Mouse (Mus musculus) myocyte (in vitro differentiated cells): ENCODE results near the gene Gjc1. TPM values are rescaled to one million over a fixed set of nuclear protein-coding genes. Genes with fewer than 3 reads are reported as not detected.

Source experiments
- H3K27me3 ChIP-seq: one replicate; pipeline ENCODE4 v1.6.1; 2011; ENCODE audit not compliant: control insufficient read depth, insufficient read depth, insufficient read length
- H3K36me3 ChIP-seq: one replicate; pipeline ENCODE4 v1.6.1; 2011; ENCODE audit not compliant: control insufficient read depth, insufficient read depth
- H3K4me2 ChIP-seq: one replicate; pipeline ENCODE4 v1.6.1; 2011; ENCODE audit warnings: low read depth, control low read depth
- H3K4me3 ChIP-seq: one replicate; pipeline ENCODE4 v1.5.1; 2011; ENCODE audit warnings: mild to moderate bottlenecking, control low read depth, moderate library complexity
- H3K79me2 ChIP-seq: one replicate; pipeline ENCODE4 v1.6.1; 2011; ENCODE audit not compliant: control insufficient read depth, insufficient read depth
- H3ac ChIP-seq: one replicate; pipeline ENCODE4 v1.6.1; 2011; ENCODE audit not compliant: control insufficient read depth, insufficient read length
- CEBPB ChIP-seq: IDR thresholded peaks from 2 replicates; pipeline ENCODE4 v1.6.1; 2011; ENCODE audit warnings: mild to moderate bottlenecking, moderate library complexity; ENCODE audit not compliant: poor library complexity, insufficient read depth, severe bottlenecking
- E2F4 ChIP-seq: IDR thresholded peaks from one replicate; pipeline ENCODE4 v1.6.1; 2011; ENCODE audit warnings: mild to moderate bottlenecking, control low read depth, moderate library complexity; ENCODE audit not compliant: insufficient read depth
- MAX ChIP-seq: IDR thresholded peaks from one replicate; pipeline ENCODE4 v1.6.1; 2011; ENCODE audit warnings: low read depth, mild to moderate bottlenecking, control low read depth
- MYOD1 ChIP-seq, 3 experiments: IDR thresholded peaks; one replicate each; pipeline ENCODE4 v1.6.1; 2011; ENCODE audit warnings: control low read depth in 2 of 3, low read depth in 2 of 3, mild to moderate bottlenecking in 2 of 3, moderate library complexity in 1 of 3; ENCODE audit not compliant: insufficient read length in 2 of 3, control insufficient read depth in 1 of 3
- MYOG ChIP-seq, 3 experiments: IDR thresholded peaks; one replicate each; pipeline ENCODE4 v1.6.1; 2011; ENCODE audit warnings: control low read depth in 2 of 3, low read depth in 2 of 3, mild to moderate bottlenecking in 2 of 3; ENCODE audit not compliant: insufficient read length in 2 of 3, control insufficient read depth in 1 of 3, insufficient read depth in 1 of 3
- POLR2A ChIP-seq: IDR thresholded peaks from one replicate; pipeline ENCODE4 v1.6.1; 2011; ENCODE audit warnings: low read depth, mild to moderate bottlenecking, control low read depth, moderate library complexity; ENCODE audit not compliant: insufficient read length
- POLR2AphosphoS2 ChIP-seq: IDR thresholded peaks from one replicate; pipeline ENCODE4 v1.6.1; 2011; ENCODE audit warnings: low read depth, control low read depth; ENCODE audit not compliant: insufficient read length
- REST ChIP-seq: IDR thresholded peaks from one replicate; pipeline ENCODE4 v1.6.1; 2011; ENCODE audit warnings: mild to moderate bottlenecking, control low read depth, moderate library complexity; ENCODE audit not compliant: insufficient read depth, insufficient read length
- SRF ChIP-seq: IDR thresholded peaks from one replicate; pipeline ENCODE4 v1.6.1; 2011; ENCODE audit warnings: low read depth; ENCODE audit not compliant: control insufficient read depth, insufficient read length
- TCF12 ChIP-seq: IDR thresholded peaks from one replicate; pipeline ENCODE4 v1.6.1; 2011; ENCODE audit warnings: mild to moderate bottlenecking, control low read depth; ENCODE audit not compliant: poor library complexity, insufficient read depth, severe bottlenecking
- TCF3 ChIP-seq: IDR thresholded peaks from one replicate; pipeline ENCODE4 v1.6.1; 2011; ENCODE audit warnings: low read depth, control low read depth; ENCODE audit not compliant: insufficient read length
- USF1 ChIP-seq: IDR thresholded peaks from one replicate; pipeline ENCODE4 v1.6.1; 2011; ENCODE audit warnings: low read depth, mild to moderate bottlenecking, control low read depth, moderate library complexity
- polyA plus RNA-seq: library from polyadenylated mRNA; unstranded; fragments of >200 nt; fragmentation: generic; extraction: Trizol; gene quantifications from one replicate; pipeline ENCODE4 v1.2.1, GENCODE M21; 2012; ENCODE audit warnings: missing spikeins

The Gjc1 gene
- polyA plus RNA-seq, 1 experiment: 10.3 TPM

DNA sequence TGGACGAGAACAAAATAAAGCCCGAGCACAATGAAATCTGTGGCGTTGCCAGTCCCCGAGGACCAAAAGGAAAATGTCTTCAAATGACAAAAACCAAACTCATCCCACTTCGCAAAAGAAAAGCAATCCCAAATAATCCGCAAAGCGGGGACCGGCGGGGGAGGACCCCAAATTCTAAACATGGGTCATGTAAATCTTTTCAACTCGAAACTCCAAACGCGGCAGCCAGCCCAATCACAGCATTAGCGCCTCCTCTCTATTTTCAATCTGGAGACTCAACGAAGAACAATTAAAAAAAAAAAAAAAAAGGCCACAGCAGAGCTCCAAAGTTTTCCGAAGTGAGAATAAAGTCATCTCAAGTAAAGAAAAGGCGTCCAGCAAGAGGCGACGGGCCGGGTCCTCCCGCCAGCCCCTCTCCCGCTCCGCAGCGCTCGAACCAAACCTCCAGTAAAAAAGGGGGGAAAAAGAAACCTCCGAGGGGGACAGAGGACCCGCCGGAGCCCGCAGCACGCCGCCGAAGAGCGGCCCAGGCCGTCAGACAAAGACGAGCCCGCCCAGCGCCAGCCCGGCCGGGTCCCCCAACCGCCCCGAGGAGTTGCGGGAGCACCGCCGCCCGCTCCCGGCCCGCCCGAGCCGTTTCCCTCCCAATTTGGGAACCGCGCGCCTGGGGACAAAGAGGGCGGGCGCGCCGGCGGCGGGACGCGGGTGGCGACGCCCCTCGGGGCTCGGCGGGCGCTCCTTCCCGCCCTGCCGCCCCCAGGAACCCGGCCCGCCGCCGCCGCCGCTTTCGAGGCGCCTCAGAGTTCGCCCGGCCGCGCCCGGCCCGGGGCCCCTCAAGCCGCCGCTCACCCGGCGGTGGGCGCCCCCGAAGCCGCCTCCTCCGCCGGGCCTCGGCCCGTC, 1.1 kb downstream of the Gjc1 start:
- peak overlapping the region; percentile 41 for H3K4me3 ChIP-seq
- H3K36me3 ChIP-seq: no peaks in the 10 kb centered on the region
- H3K79me2 ChIP-seq: peaks cover 47% of the 10 kb centered on the region

DNA sequence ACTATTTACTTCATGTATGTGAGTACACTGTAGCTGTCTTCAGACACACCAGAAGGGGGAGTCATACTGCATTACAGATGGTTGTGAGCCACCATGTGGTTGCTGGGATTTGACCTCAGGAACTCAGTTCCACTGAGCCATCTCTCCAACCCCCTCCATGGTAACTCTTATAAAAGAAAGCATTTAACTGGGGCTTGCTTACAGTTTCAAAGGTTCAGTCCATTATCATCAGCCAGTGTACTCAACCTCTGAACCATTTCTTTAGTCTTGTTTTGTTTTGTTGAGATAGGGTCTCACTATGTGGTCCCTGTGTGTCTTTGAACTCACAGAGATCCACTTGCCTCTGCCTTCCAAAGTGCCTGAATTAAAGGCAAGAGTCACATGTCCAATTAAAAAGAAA, 4.6 kb downstream of the Gjc1 start:
- H3K36me3 ChIP-seq: no peaks in the 10 kb centered on the region
- no peak overlapping the region for H3K4me2 ChIP-seq
- TF ChIP-seq TCF12 (no peak), USF1 (no peak), SRF (no peak), POLR2AphosphoS2 (no peak), E2F4 (no peak), CEBPB (no peak), MYOD1 (IDR thresholded peaks at IDR 0.05; ENCODE audit: control insufficient read depth in 1 of 3, insufficient read length in 2 of 3, low read depth in 2 of 3) (no peak), MAX (no peak), REST (no peak), TCF3 (no peak), MYOG (IDR thresholded peaks at IDR 0.05; ENCODE audit: control insufficient read depth in 1 of 3, insufficient read depth in 1 of 3, insufficient read length in 2 of 3, low read depth in 2 of 3) (no peak)
- no peak overlapping the region for H3ac ChIP-seq
- H3K4me3 ChIP-seq: no peak overlapping the region
- H3K27me3 ChIP-seq: no peaks in the 10 kb centered on the region
- H3K79me2 ChIP-seq: peaks cover 78% of the 10 kb centered on the region

More for the DNA sequence above, 1.1 kb downstream of the Gjc1 start:
- Histone ChIP-seq H3K4me2 (peak overlapping the region; percentile 86), H3ac (peak overlapping the region; percentile 50), H3K27me3 (peaks cover 11% of the 10 kb centered on the region)
- TF ChIP-seq POLR2A: no peak
- no peak for TF ChIP-seq POLR2AphosphoS2
- no peak for TF ChIP-seq MYOG (IDR thresholded peaks at IDR 0.05; ENCODE audit: control insufficient read depth in 1 of 3, insufficient read depth in 1 of 3, insufficient read length in 2 of 3, low read depth in 2 of 3)
- TF ChIP-seq MAX: no peak
- TF ChIP-seq E2F4: no peak

DNA sequence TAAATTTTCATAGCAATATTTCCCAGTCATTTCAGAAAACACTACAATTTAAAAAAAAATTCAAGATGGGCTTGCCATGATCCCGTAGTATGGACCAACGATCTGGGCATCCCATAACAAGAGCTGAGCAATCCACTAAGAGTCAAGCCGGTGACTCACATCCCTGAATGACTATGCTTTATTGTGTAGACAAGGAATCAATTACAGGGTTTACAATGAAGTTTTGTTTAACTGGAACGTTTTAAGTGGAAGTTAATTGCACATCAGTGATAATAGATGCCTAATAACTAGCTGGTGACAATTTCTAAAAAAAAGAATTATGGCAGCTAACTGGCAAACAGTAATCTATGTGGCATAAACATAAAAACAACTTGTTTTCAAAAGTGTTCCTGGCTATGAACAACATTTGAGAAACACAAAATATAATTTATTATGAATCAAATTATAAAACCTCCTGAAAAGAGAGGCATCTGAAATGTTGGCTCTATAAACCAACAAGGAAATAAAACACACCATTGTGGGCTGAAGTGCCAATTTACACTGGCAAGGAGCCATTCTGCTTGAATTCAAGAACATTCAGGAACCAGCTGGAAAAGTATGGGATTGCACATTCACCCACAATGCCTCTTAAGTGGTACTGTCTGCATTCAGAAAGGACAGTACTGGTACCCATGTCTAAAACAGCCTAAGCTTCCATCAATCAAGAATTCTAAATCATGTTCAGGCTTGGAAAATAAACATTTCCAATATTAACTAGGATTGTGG, 8.6 kb downstream of the Gjc1 start:
- TF ChIP-seq CEBPB: 0 out of 2 replicates have a peak, but pooled peaks have one; percentile 2
- TF ChIP-seq SRF: no peak
- TF ChIP-seq USF1: no peak
- TF ChIP-seq E2F4: no peak
- H3K36me3 ChIP-seq: no peaks in the 10 kb centered on the region
- no peaks in the 10 kb centered on the region for H3K27me3 ChIP-seq
- H3K4me3 ChIP-seq: no peak overlapping the region
- H3K4me2 ChIP-seq: peak overlapping the region; percentile 44
- no peak overlapping the region for H3ac ChIP-seq
- H3K79me2 ChIP-seq: peaks cover 93% of the 10 kb centered on the region

DNA sequence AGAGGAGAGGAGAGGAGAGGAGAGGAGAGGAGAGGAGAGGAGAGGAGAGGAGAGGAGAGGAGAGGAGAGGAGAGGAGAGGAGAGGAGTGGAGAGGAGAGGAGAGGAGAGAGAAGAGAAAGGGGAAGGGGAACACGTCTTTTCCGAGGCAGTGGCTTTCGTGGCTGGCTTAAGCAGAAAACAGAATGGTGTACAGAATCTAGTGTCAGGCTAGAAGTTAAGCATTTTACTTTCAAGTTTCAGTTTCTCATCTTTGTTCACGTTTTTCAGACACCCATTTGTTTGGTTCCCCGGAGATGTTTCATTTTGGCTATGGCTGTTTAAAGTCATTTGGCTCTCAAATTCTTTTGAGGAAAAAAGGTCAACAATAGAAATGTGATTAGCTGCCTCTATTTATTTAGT, 11.3 kb downstream of the Gjc1 start:
- Histone ChIP-seq H3K4me3 (no peak overlapping the region), H3K79me2 (peaks cover 88% of the 10 kb centered on the region), H3ac (no peak overlapping the region), H3K4me2 (no peak overlapping the region), H3K36me3 (no peaks in the 10 kb centered on the region), H3K27me3 (no peaks in the 10 kb centered on the region)
- TF ChIP-seq MYOG (IDR thresholded peaks at IDR 0.05; ENCODE audit: control insufficient read depth in 1 of 3, insufficient read depth in 1 of 3, insufficient read length in 2 of 3, low read depth in 2 of 3): no peak
- TF ChIP-seq POLR2A: no peak
- no peak for TF ChIP-seq POLR2AphosphoS2
- TF ChIP-seq TCF12: no peak
- no peak for TF ChIP-seq E2F4
- no peak for TF ChIP-seq REST
- no peak for TF ChIP-seq SRF
- TF ChIP-seq TCF3: no peak
- no peak for TF ChIP-seq CEBPB
- no peak for TF ChIP-seq MYOD1 (IDR thresholded peaks at IDR 0.05; ENCODE audit: control insufficient read depth in 1 of 3, insufficient read length in 2 of 3, low read depth in 2 of 3)
- no peak for TF ChIP-seq USF1
- TF ChIP-seq MAX: no peak
